Mouse (Mus musculus) liver, embryonic 14.5 days (tissue): ENCODE results near the gene Aftph. TPM values are rescaled to one million over a fixed set of nuclear protein-coding genes. Genes with fewer than 3 reads are reported as not detected.

Experiments
- ATAC-seq: fragments of 200-750 bp; cut with Nextera tagmentation; 2 replicates; pipeline ENCODE4 v1.8.0; 2017; ENCODE audit warnings: moderate number of reproducible peaks, mild to moderate bottlenecking, moderate library complexity; ENCODE audit not compliant: insufficient read depth
- DNase-seq, 3 experiments: peaks; one replicate each; pipeline ENCODE4 v3.0.0-alpha.2; 2012 to 2013; ENCODE audit warnings: low read depth in 3 of 3, low spot score in 3 of 3
- H3K27ac ChIP-seq: fragments of 300-500 bp; sonication (generic); 2 replicates; pipeline ENCODE4 v1.5.1; 2014; ENCODE audit warnings: moderate library complexity, mild to moderate bottlenecking, control low read depth, inconsistent platforms
- H3K27me3 ChIP-seq: fragments of 300-500 bp; sonication (generic); 2 replicates; pipeline ENCODE4 v1.6.1; 2014; ENCODE audit warnings: mild to moderate bottlenecking, low read length, moderate library complexity; ENCODE audit not compliant: control insufficient read depth, insufficient read depth
- H3K36me3 ChIP-seq: fragments of 300-500 bp; sonication (generic); replicated peaks from 2 replicates; pipeline ENCODE4 v1.6.1; 2014; ENCODE audit warnings: low read depth; ENCODE audit not compliant: control insufficient read depth, insufficient read depth
- H3K4me1 ChIP-seq, 2 experiments: fragments of 200-500 bp in 1 of 2; fragments of 300-500 bp in 1 of 2; sonication (generic) in 1 of 2; replicated peaks; 2 replicates each; pipeline ENCODE4 v1.6.1; 2012 to 2014; ENCODE audit warnings: antibody characterized with exemption in 1 of 2, inconsistent platforms in 1 of 2, low read length in 1 of 2; ENCODE audit not compliant: control insufficient read depth in 2 of 2, insufficient read depth in 2 of 2
- H3K4me2 ChIP-seq: fragments of 300-500 bp; sonication (generic); 2 replicates; pipeline ENCODE4 v1.6.1; 2014; ENCODE audit warnings: low read depth, mild to moderate bottlenecking, control low read depth, moderate library complexity
- H3K4me3 ChIP-seq, 2 experiments: fragments of 200-500 bp in 1 of 2; fragments of 300-500 bp in 1 of 2; sonication (generic) in 1 of 2; 2 replicates each; pipeline ENCODE4 v1.5.1; 2012 to 2014; ENCODE audit warnings: low read depth in 2 of 2, low read length in 2 of 2, mild to moderate bottlenecking in 2 of 2, control low read depth in 1 of 2, inconsistent platforms in 1 of 2, moderate library complexity in 1 of 2; ENCODE audit not compliant: insufficient read depth in 1 of 2
- H3K9ac ChIP-seq: fragments of 300-500 bp; sonication (generic); replicated peaks from 2 replicates; pipeline ENCODE4 v1.6.1; 2014; ENCODE audit warnings: mild to moderate bottlenecking, control low read depth, moderate library complexity
- H3K9me3 ChIP-seq: fragments of 300-500 bp; sonication (generic); 2 replicates; pipeline ENCODE4 v1.6.1; 2016; ENCODE audit warnings: low read length, mixed read lengths; ENCODE audit not compliant: control insufficient read depth
- CTCF ChIP-seq: IDR thresholded peaks from 2 replicates; pipeline ENCODE4 v1.5.1; 2016; ENCODE audit warnings: antibody characterized with exemption, low read depth, control low read depth
- EP300 ChIP-seq: IDR thresholded peaks from 2 replicates; pipeline ENCODE4 v1.6.1; 2016; ENCODE audit warnings: antibody characterized with exemption, low read depth
- WGBS: fragments of 180-500 bp; shearing (Covaris S2); extraction: QIAGEN DNeasy Blood & Tissue Kit; methylation state at CpG from one replicate; pipeline ENCODE4 v1.1.7; 2014; ENCODE audit not compliant: insufficient replicate concordance; 5-methylcytosine and 5-hydroxymethylcytosine counted together
- polyA plus RNA-seq, 2 experiments: library from polyadenylated mRNA; depleted of rRNA in 1 of 2; stranded (reverse) in 1 of 2; unstranded in 1 of 2; fragments of >200 nt; fragmentation: Nextera tagmentation in 1 of 2; extraction: Ambion mirVana in 1 of 2; gene quantifications; 2 replicates each; pipeline versions ENCODE4 v1.2.1 to v1.2.3; 2012 to 2014

Gene Aftph
- polyA plus RNA-seq, 2 experiments: 10.4 to 17.2 TPM

- Histone ChIP-seq H3K27ac (no peak overlapping the region), H3K9me3 (no peaks in the 10 kb centered on the region), H3K4me2 (0 out of 2 replicates have a peak overlapping the region, but pooled peaks have one; percentile 3), H3K9ac (no peak overlapping the region), H3K4me1 (peaks cover 45 to 50% of the 10 kb centered on the region in 2 experiments), H3K4me3 (no peak overlapping the region), H3K27me3 (no peaks in the 10 kb centered on the region), H3K36me3 (no peaks in the 10 kb centered on the region)
- WGBS: 13% methylated on average over 3 of the region's 3 CpGs
- ATAC-seq (no peak), DNase-seq (peak; percentile 68 to 75 (median 70))
- TF ChIP-seq EP300 (no peak), CTCF (peak; percentile 96)
Measured at GRCm38 (mm10) chr11:20638841-20639240, 102.5 kb downstream of the Aftph start.

- H3K4me2 ChIP-seq: peak overlapping the region; percentile 81
- no peak overlapping the region for H3K4me3 ChIP-seq
- no peaks in the 10 kb centered on the region for H3K9me3 ChIP-seq
- TF ChIP-seq CTCF (no peak), EP300 (no peak)
- peak overlapping the region; percentile 99; the same call in 1 of the 2 replicates for H3K27ac ChIP-seq
- DNase-seq (no peak), ATAC-seq (no peak)
- H3K36me3 ChIP-seq: no peaks in the 10 kb centered on the region
- no peaks in the 10 kb centered on the region for H3K27me3 ChIP-seq
- H3K4me1 ChIP-seq: peaks cover 51 to 53% of the 10 kb centered on the region in 2 experiments
- H3K9ac ChIP-seq: no peak overlapping the region
Measured at GRCm38 (mm10) chr11:20637060-20637459, 104.3 kb downstream of the Aftph start.

- H3K4me1 ChIP-seq: peaks cover 51 to 54% of the 10 kb centered on the region in 2 experiments
- no peaks in the 10 kb centered on the region for H3K36me3 ChIP-seq
- WGBS: 7% methylated on average over 4 of the region's 4 CpGs
- peak; percentile 83 for TF ChIP-seq EP300
- TF ChIP-seq CTCF: peak; percentile 40
- H3K9me3 ChIP-seq: no peaks in the 10 kb centered on the region
- peak overlapping the region; percentile 64 for H3K9ac ChIP-seq
- H3K27ac ChIP-seq: peak overlapping the region; percentile 99
- ATAC-seq (peak; percentile 69), DNase-seq (peak; percentile 76 to 84 (median 78))
- no peaks in the 10 kb centered on the region for H3K27me3 ChIP-seq
- peak overlapping the region; percentile 81 for H3K4me2 ChIP-seq
- H3K4me3 ChIP-seq: peak overlapping the region; percentile 46 to 47
Measured at GRCm38 (mm10) chr11:20636114-20636513, 105.3 kb downstream of the Aftph start.

GRCm38 (mm10) chr11:20635646-20636045, 105.7 kb downstream of the Aftph start:
- no peak for ATAC-seq

More at GRCm38 (mm10) chr11:20635646-20636045, 105.7 kb downstream of the Aftph start:
- Histone ChIP-seq H3K9ac (peak overlapping the region; percentile 64), H3K4me2 (peak overlapping the region; percentile 81), H3K27ac (peak overlapping the region; percentile 99), H3K4me1 (peaks cover 51 to 56% of the 10 kb centered on the region in 2 experiments), H3K27me3 (no peaks in the 10 kb centered on the region), H3K36me3 (no peaks in the 10 kb centered on the region), H3K9me3 (no peaks in the 10 kb centered on the region), H3K4me3 (peak overlapping the region; percentile 47 to 49)
- TF ChIP-seq EP300: no peak
- TF ChIP-seq CTCF: no peak
- no peak for DNase-seq
- 16% methylated on average over 6 of the region's 6 CpGs for WGBS

Other genes starting within 250 kb of the Aftph start
- 10.5 and 11.6 TPM in 2 replicates for gene Sertad2, start 198.3 kb downstream of the Aftph start, polyA plus RNA-seq (2012; rRNA removed)
- 22.5 and 23.6 TPM in 2 replicates for gene Sertad2, start 198.3 kb downstream of the Aftph start, polyA plus RNA-seq (2014; fragmentation: Nextera tagmentation; extraction: Ambion mirVana)
- 2.4 and 3.4 TPM in 2 replicates for gene Lgalsl, start 89.5 kb upstream of the Aftph start, polyA plus RNA-seq (2012; rRNA removed)
- 7.3 and 9.7 TPM in 2 replicates for gene Lgalsl, start 89.5 kb upstream of the Aftph start, polyA plus RNA-seq (2014; fragmentation: Nextera tagmentation; extraction: Ambion mirVana)